Mouse (Mus musculus): ENCODE results near the gene Sap30l.

DNA sequence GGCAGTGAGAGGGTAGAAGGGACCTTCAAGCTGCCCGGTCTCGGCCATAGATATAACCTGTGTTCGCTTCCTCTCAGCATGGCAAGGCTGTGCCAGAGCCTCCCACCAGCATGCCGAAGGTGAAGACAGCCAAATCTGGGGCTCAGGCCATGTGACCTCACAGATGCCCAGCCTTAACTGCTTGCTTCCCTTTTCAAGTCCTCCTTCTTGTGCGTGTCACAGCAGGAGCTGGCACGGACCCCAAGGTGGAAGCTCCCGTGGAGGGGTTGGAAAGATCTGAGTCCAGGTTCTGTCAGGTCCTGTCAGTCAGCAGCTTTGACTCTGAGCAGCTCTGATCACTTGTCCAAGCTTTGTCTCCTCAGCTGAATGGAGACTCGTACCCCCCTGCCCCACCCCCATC is 29.8 kb upstream of the Sap30l start:
- TF ChIP-seq POLR2A (IDR thresholded peaks at IDR 0.05; ENCODE audit: borderline replicate concordance, extremely low read depth, low read depth, low read length) = no peak
- TF ChIP-seq CTCF (IDR thresholded peaks at IDR 0.05; ENCODE audit: insufficient read depth, low read length) = no peak
